10 mouse cellular contexts compared by ENCODE assay signal in genomic region chr1:139425006-139425405, GRCm38 (mm10). TPM values are rescaled to one million over a fixed set of nuclear protein-coding genes. Genes with fewer than 3 reads are reported as not detected.
DNase-seq lines count a peak whose midpoint lies in the region; ATAC-seq lines count a peak whose summit lies in the region.
"Had no signal": no experiment of that assay in that cellular context is flagged by ENCODE, and none has a peak within 500 bp of the region (broad histone marks: within the 10 kb centered on the region; RNA-seq: fewer than 3 reads in every experiment).

No protein-coding gene starts in this region.

- H3K36me3 ChIP-seq in heart, embryonic 15.5 days = peaks cover 11% of the 10 kb centered on the region
- H3K36me3 ChIP-seq in embryonic facial prominence, embryonic 15.5 days = peaks cover 9% of the 10 kb centered on the region
- H3K36me3 ChIP-seq in midbrain, embryonic 14.5 days (ENCODE audit: control insufficient read depth, insufficient read depth, low read length) = peaks cover 9% of the 10 kb centered on the region

- DNase-seq in heart, postnatal 25 days (ENCODE audit: low spot score) = no peak
- DNase-seq in kidney, adult 8-10 months = peak; percentile 17 to 26
- peak; percentile 53 for DNase-seq in midbrain, embryonic 14.5 days
- DNase-seq in layer of hippocampus, postnatal 10 days (ENCODE audit: low spot score in 2 of 2) = no peak
- DNase-seq in gastrocnemius, postnatal 14 days = no peak
- DNase-seq: cerebellum, adult 11-12 months had no signal

- peaks cover 35% of the 10 kb centered on the region for H3K4me1 ChIP-seq in heart, embryonic 15.5 days (replicated peaks)
- peaks cover 28% of the 10 kb centered on the region for H3K4me1 ChIP-seq in embryonic facial prominence, embryonic 15.5 days
- peaks cover 37% of the 10 kb centered on the region for H3K4me1 ChIP-seq in midbrain, embryonic 14.5 days (ENCODE audit: control insufficient read depth, insufficient read depth, low read length)

- no peaks in the 10 kb centered on the region for H3K27me3 ChIP-seq in heart, embryonic 15.5 days
- H3K27me3 ChIP-seq in embryonic facial prominence, embryonic 15.5 days = no peaks in the 10 kb centered on the region
- H3K27me3 ChIP-seq in midbrain, embryonic 14.5 days (ENCODE audit: control insufficient read depth, insufficient read depth, low read length) = no peaks in the 10 kb centered on the region

- intact Hi-C loops in heart, postnatal 25 days (cut with DNase I) = no loop called here
- intact Hi-C loops in gastrocnemius, postnatal 14 days (cut with DNase I; ENCODE audit: low total_unique reads) = loop anchor here (10.0 kb wide), 1 partner anchor 590 kb away; no protein-coding TSS in a partner anchor

- H3K27ac ChIP-seq in heart, embryonic 15.5 days = no peak overlapping the region
- H3K27ac ChIP-seq in embryonic facial prominence, embryonic 15.5 days (replicated peaks) = no peak overlapping the region
- no peak overlapping the region for H3K27ac ChIP-seq in midbrain, embryonic 14.5 days (replicated peaks; ENCODE audit: low read depth, low read length)

- no peaks in the 10 kb centered on the region for H3K9me3 ChIP-seq in heart, embryonic 15.5 days (replicated peaks)
- H3K9me3 ChIP-seq in embryonic facial prominence, embryonic 15.5 days (replicated peaks) = no peaks in the 10 kb centered on the region
- no peaks in the 10 kb centered on the region for H3K9me3 ChIP-seq in midbrain, embryonic 14.5 days (ENCODE audit: control insufficient read depth, low read length)

- ATAC-seq in heart, embryonic 15.5 days (replicated peaks; ENCODE audit: insufficient number of reproducible peaks, insufficient read depth, low FRiP score, low read depth) = no peak
- ATAC-seq in embryonic facial prominence, embryonic 15.5 days (ENCODE audit: insufficient number of reproducible peaks, low FRiP score, low TSS enrichment, low read depth) = no peak
- ATAC-seq in midbrain, embryonic 14.5 days (ENCODE audit: low FRiP score, low TSS enrichment) = no peak
- ATAC-seq in granulocyte monocyte progenitor cell, adult 5-6 weeks (replicated peaks; ENCODE audit: poor library complexity, severe bottlenecking) = no peak

- peak overlapping the region; percentile 41 for H3K4me3 ChIP-seq in heart, embryonic 15.5 days
- peak overlapping the region; percentile 13 for H3K4me3 ChIP-seq in embryonic facial prominence, embryonic 15.5 days (replicated peaks)
- peak overlapping the region; percentile 25 for H3K4me3 ChIP-seq in midbrain, embryonic 14.5 days (replicated peaks; ENCODE audit: low read depth, low read length)

- peak overlapping the region; percentile 36; the same call in 1 of the 2 replicates for H3K9ac ChIP-seq in heart, embryonic 15.5 days
- H3K9ac ChIP-seq in embryonic facial prominence, embryonic 15.5 days = no peak overlapping the region
- peak overlapping the region; percentile 4; the same call in 1 of the 2 replicates for H3K9ac ChIP-seq in midbrain, embryonic 14.5 days (replicated peaks; ENCODE audit: low read length)

- H3K4me2 ChIP-seq in heart, embryonic 15.5 days = peak overlapping the region; percentile 67
- H3K4me2 ChIP-seq in embryonic facial prominence, embryonic 15.5 days (replicated peaks) = peak overlapping the region; percentile 29
- peak overlapping the region; percentile 71 for H3K4me2 ChIP-seq in midbrain, embryonic 14.5 days (ENCODE audit: low read length)

- 24% methylated on average over 3 of the region's 3 CpGs for WGBS in heart, embryonic 15.5 days
- 44% methylated on average over 3 of the region's 3 CpGs for WGBS in embryonic facial prominence, embryonic 15.5 days
- 28% methylated on average over 3 of the region's 3 CpGs for WGBS in midbrain, embryonic 14.5 days

RNA-seq across cellular contexts. Expression of gene Zbtb41, which starts 2.9 kb away (rescaled TPM):
- 6.5 and 6.9 TPM in 2 replicates for polyA plus RNA-seq in heart, embryonic 15.5 days (2015; fragmentation: Nextera tagmentation; extraction: Ambion mirVana)
- total RNA-seq in heart, postnatal 25 days (2021) = 10 to 100 TPM; 21.5 to 23.1 TPM
- polyA plus RNA-seq in embryonic facial prominence, embryonic 15.5 days (2015; fragmentation: Nextera tagmentation; extraction: Ambion mirVana) = 6.7 and 8.5 TPM in 2 replicates
- 27.2 and 35.9 TPM in 2 replicates for polyA plus RNA-seq in midbrain, embryonic 14.5 days (2014; fragmentation: Nextera tagmentation; extraction: Ambion mirVana)
- total RNA-seq in granulocyte monocyte progenitor cell, adult 5-6 weeks (2014; fragmentation: Nextera tagmentation) = 9.7 and 11.8 TPM in 2 replicates
- total RNA-seq in granulocyte monocyte progenitor cell, adult 5-6 weeks (2017) = 14.1 and 21.3 TPM in 2 replicates
- 10 to 100 TPM; 33.1 to 37.2 TPM for total RNA-seq in layer of hippocampus, postnatal 10 days (2021)
- total RNA-seq in gastrocnemius, postnatal 14 days (2021) = 10 to 100 TPM; 12.8 to 13.6 TPM

RNA-seq across cellular contexts. Expression of gene Aspm, which starts 29.6 kb away (rescaled TPM):
- 10.6 and 10.8 TPM in 2 replicates for polyA plus RNA-seq in heart, embryonic 15.5 days (2015; fragmentation: Nextera tagmentation; extraction: Ambion mirVana)
- 1 to 10 TPM in 1 of 2 experiments, under 1 TPM in 1; 0.98 to 1.0 TPM for total RNA-seq in heart, postnatal 25 days (2021)
- 10.6 and 12.1 TPM in 2 replicates for polyA plus RNA-seq in embryonic facial prominence, embryonic 15.5 days (2015; fragmentation: Nextera tagmentation; extraction: Ambion mirVana)
- 2.6 and 6.1 TPM in 2 replicates for polyA plus RNA-seq in midbrain, embryonic 14.5 days (2014; fragmentation: Nextera tagmentation; extraction: Ambion mirVana)
- total RNA-seq in granulocyte monocyte progenitor cell, adult 5-6 weeks (2014; fragmentation: Nextera tagmentation) = 5.7 and 10.3 TPM in 2 replicates
- 26.3 and 29.6 TPM in 2 replicates for total RNA-seq in granulocyte monocyte progenitor cell, adult 5-6 weeks (2017)
- total RNA-seq in layer of hippocampus, postnatal 10 days (2021) = 1 to 10 TPM; 3.1 to 3.2 TPM
- total RNA-seq in gastrocnemius, postnatal 14 days (2021) = 1 to 10 TPM; 2.5 to 2.7 TPM

RNA-seq across cellular contexts. Expression of gene Crb1, which starts 48.1 kb away (rescaled TPM):
- polyA plus RNA-seq in heart, embryonic 15.5 days (2015; fragmentation: Nextera tagmentation; extraction: Ambion mirVana) = 0.04 and 0.09 TPM in 2 replicates
- total RNA-seq in heart, postnatal 25 days (2021) = under 1 TPM; 0.25 to 0.52 TPM
- polyA plus RNA-seq in embryonic facial prominence, embryonic 15.5 days (2015; fragmentation: Nextera tagmentation; extraction: Ambion mirVana) = 0.20 TPM in 1 of 2 replicates, not detected in the other
- polyA plus RNA-seq in midbrain, embryonic 14.5 days (2014; fragmentation: Nextera tagmentation; extraction: Ambion mirVana) = 2.0 and 3.0 TPM in 2 replicates
- not detected in 2 replicates for total RNA-seq in granulocyte monocyte progenitor cell, adult 5-6 weeks (2014; fragmentation: Nextera tagmentation)
- total RNA-seq in granulocyte monocyte progenitor cell, adult 5-6 weeks (2017) = not detected in 2 replicates
- total RNA-seq in layer of hippocampus, postnatal 10 days (2021) = 1 to 10 TPM in 1 of 2 experiments, under 1 TPM in 1; 0.89 to 1.1 TPM
- not detected for total RNA-seq in gastrocnemius, postnatal 14 days (2021)
- total RNA-seq: megakaryocyte-erythroid progenitor cell, adult 5-6 weeks had no signal

Comparison
In these comparisons a context has a peak if more than half of its experiments do, and no peak if none do; other contexts are left out.
1. DNase-seq: peak in kidney, adult 8-10 months (2 of 2) and midbrain, embryonic 14.5 days (single experiment); none in heart, postnatal 25 days (single experiment), layer of hippocampus, postnatal 10 days (0 of 2) and gastrocnemius, postnatal 14 days (single experiment).
2. Peak in every context shown above with its lines, with median percentiles within 50 percentile points of each other: H3K4me2 ChIP-seq and H3K4me3 ChIP-seq.